Mouse (Mus musculus) lung, postnatal 10 days (tissue): ENCODE data around the gene Cytl1.

Experiments
- DNase-seq: peaks from one replicate; pipeline ENCODE4 v3.0.0; 2021

The Cytl1 gene

DNA sequence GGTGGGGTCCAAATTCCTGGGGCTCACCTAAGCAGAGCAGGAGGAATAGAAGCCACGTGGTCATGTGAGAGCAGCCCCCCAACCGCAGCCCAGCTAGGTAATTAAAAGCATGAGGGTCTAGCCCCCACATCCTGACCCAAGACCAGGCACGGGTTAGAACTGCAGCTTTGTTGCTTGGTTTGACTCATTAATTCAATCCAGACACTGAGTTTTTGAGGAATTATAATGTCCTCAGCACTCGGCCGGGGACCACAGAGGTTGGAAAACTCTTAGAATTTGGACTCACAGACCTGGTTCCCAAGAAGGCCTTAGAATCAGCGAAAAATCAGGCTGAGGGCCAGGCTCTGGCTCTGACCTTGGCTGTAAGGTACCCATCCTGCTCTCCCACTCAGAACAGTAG, 35.6 kb downstream of the Cytl1 start:
- no peak for DNase-seq

DNA sequence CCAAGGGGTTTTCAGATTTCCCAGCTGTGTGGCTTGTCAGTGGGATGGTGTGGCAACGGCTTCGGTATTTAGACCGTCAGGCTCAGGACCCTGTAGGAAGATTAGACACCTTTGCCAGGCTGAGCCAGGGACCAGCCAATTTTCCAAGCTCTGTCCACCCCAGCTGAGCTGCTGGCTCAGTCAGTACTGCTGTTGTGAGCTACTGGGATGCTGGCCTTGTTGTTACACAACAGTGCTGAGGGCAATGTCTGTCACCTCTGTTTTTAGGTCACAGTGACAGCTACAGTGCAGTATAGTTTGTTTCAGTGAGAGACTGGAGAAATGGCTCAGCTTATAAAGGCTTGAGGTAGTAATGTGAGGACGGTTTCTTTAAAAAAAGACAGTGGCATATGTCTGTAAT, 38.7 kb downstream of the Cytl1 start:
- DNase-seq: no peak

DNA sequence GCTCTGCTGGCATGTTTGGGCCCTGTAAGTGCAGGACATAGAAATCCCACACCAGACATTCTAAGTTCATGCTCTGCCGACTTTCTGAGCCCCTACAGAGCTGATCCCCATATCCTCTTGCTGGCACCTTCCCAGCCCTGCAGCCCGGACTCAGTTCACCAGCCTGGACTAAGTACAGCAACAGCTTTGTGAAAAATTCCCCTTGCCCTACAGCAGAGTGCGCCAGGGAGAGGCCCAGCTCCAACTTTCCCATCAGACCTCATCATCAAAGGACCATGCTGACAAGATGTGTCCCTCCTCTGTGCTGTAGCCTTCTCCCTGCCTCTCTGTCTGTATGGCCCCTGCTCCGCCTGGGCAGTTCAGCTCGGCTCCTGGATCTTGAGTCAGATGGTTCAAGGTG, 40.4 kb downstream of the Cytl1 start:
- DNase-seq: no peak

DNA sequence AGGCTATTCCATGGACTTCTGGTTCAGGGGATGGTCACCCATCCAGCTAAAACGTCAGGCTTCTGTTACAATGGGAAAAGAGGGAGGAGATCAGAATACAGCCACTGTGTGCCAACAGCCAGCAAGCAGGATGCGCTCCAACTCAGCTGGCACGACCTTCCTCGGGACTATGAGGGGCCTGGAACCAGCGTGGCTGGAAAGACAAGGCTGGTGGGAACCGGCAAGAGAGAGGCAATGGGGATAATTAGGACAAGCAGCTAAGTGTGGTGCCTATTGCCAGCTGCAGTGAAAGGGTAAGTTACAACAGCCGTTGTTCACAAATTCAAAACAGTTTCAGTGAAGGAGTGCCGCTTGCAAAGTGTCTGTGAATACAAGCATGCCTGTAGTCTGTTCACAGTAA, 48.0 kb downstream of the Cytl1 start:
- no peak for DNase-seq

DNA sequence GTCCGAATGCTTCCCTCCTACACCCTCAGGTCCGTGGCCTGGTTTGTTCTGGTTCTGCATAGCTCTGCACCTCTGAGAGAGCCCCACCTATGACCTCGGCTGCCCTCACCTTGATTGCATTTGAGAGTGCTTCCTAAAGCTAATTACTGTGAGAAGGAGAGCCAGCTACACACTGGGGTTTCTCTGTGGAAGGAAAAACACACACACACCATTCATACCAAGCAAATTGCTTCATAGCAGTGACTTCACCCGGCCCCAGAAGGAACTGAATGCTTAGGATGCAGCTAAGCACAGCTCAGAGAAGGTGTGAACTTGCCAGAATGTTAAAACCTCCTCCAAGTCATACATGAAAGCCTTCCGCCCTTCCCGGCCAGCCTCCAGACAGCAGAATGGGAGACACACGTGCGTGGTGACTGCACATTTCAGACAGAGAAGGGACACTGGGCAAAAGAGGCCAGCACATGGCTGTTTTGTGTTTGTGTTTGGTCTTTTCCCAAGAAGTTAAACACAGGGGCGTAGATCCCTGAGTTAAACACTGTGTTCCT, 49.6 kb downstream of the Cytl1 start:
- no peak for DNase-seq
